Mouse (Mus musculus) midbrain, embryonic 14.5 days (tissue): ENCODE data around the gene Sort1. TPM values are rescaled to one million over a fixed set of nuclear protein-coding genes. Genes with fewer than 3 reads are reported as not detected.
"Not testable (repeated sequence)": the region's sequence is repeated elsewhere in the genome, so short reads cannot be mapped to it uniquely, and the experiment has no call there.

Experiments used
- ATAC-seq: fragments of 200-750 bp; cut with Nextera tagmentation; 2 replicates; pipeline ENCODE4 v1.8.0; 2017; ENCODE audit warnings: moderate number of reproducible peaks, moderate library complexity; ENCODE audit not compliant: low FRiP score, low TSS enrichment
- DNase-seq: peaks from one replicate; pipeline ENCODE4 v3.0.0-alpha.2; 2015
- H3K27ac ChIP-seq: fragments of 300-500 bp; sonication (generic); replicated peaks from 2 replicates; pipeline ENCODE4 v1.5.1; 2014; ENCODE audit warnings: mild to moderate bottlenecking, low read depth, low read length, moderate library complexity
- H3K27me3 ChIP-seq: fragments of 300-500 bp; sonication (generic); 2 replicates; pipeline ENCODE4 v1.6.1; 2014; ENCODE audit warnings: low read length, control low read depth, mixed read lengths; ENCODE audit not compliant: control insufficient read depth, insufficient read depth
- H3K36me3 ChIP-seq: fragments of 300-500 bp; sonication (generic); 2 replicates; pipeline ENCODE4 v1.6.1; 2014; ENCODE audit warnings: low read length, control low read depth; ENCODE audit not compliant: control insufficient read depth, insufficient read depth
- H3K4me1 ChIP-seq: fragments of 300-500 bp; sonication (generic); 2 replicates; pipeline ENCODE4 v1.6.1; 2014; ENCODE audit warnings: mild to moderate bottlenecking, antibody characterized with exemption, low read length, control low read depth; ENCODE audit not compliant: control insufficient read depth, insufficient read depth
- H3K4me2 ChIP-seq: fragments of 300-500 bp; sonication (generic); 2 replicates; pipeline ENCODE4 v1.6.1; 2014; ENCODE audit warnings: mild to moderate bottlenecking, low read length, moderate library complexity
- H3K4me3 ChIP-seq: fragments of 300-500 bp; sonication (generic); replicated peaks from 2 replicates; pipeline ENCODE4 v1.5.1; 2014; ENCODE audit warnings: low read depth, low read length
- H3K9ac ChIP-seq: fragments of 300-500 bp; sonication (generic); replicated peaks from 2 replicates; pipeline ENCODE4 v1.6.1; 2014; ENCODE audit warnings: mild to moderate bottlenecking, low read length, moderate library complexity
- H3K9me3 ChIP-seq: fragments of 300-500 bp; sonication (generic); 2 replicates; pipeline ENCODE4 v1.6.1; 2016; ENCODE audit warnings: low read length, control low read depth, mixed read lengths; ENCODE audit not compliant: control insufficient read depth
- WGBS: fragments of 180-500 bp; shearing (Covaris S2); extraction: QIAGEN DNeasy Blood & Tissue Kit; methylation state at CpG from one replicate; pipeline ENCODE4 v1.1.7; 2014; 5-methylcytosine and 5-hydroxymethylcytosine counted together
- polyA plus RNA-seq: library from polyadenylated mRNA; unstranded; fragments of >200 nt; fragmentation: Nextera tagmentation; extraction: Ambion mirVana; gene quantifications from 2 replicates; pipeline ENCODE4 v1.2.1, GENCODE M21; 2014

The Sort1 gene
- polyA plus RNA-seq, 1 experiment from 2014 or later, result 28.6 TPM

- H3K9me3 ChIP-seq, H3K27ac ChIP-seq, H3K4me1 ChIP-seq, H3K27me3 ChIP-seq, H3K4me3 ChIP-seq, ATAC-seq, H3K9ac ChIP-seq, DNase-seq, H3K4me2 ChIP-seq: not testable (repeated sequence)
- peaks cover 50% of the 10 kb centered on the region for H3K36me3 ChIP-seq
- WGBS, result 87% methylated on average over 5 of the region's 5 CpGs
These were observed 4.4 kb upstream of the Sort1 start for GRCm38 (mm10) chr3:108279495-108279894.

GRCm38 (mm10) chr3:108282401-108283240 is 1.3 kb upstream of the Sort1 start:
- Histone ChIP-seq H3K36me3 (peaks cover 19% of the 10 kb centered on the region), H3K27ac (peak overlapping the region; percentile 90), H3K4me1 (peaks cover 36% of the 10 kb centered on the region), H3K9ac (peak overlapping the region; percentile 97; the same call in 1 of the 2 replicates), H3K9me3 (no peaks in the 10 kb centered on the region), H3K4me3 (peak overlapping the region; percentile 95), H3K4me2 (peak overlapping the region; percentile 78), H3K27me3 (no peaks in the 10 kb centered on the region)
- ATAC-seq (no peak), DNase-seq (peak; percentile 88)
- 30% methylated on average over 12 of the region's 12 CpGs for WGBS

- no peaks in the 10 kb centered on the region for H3K27me3 ChIP-seq
- peak overlapping the region; percentile 90 for H3K27ac ChIP-seq
- peak overlapping the region; percentile 78 for H3K4me2 ChIP-seq
- WGBS, result 8% methylated on average over 6 of the region's 6 CpGs
- peaks cover 14% of the 10 kb centered on the region for H3K36me3 ChIP-seq
- H3K9me3 ChIP-seq, result no peaks in the 10 kb centered on the region
- ATAC-seq (no peak), DNase-seq (no peak)
- H3K4me1 ChIP-seq, result peaks cover 42% of the 10 kb centered on the region
- H3K9ac ChIP-seq, result peak overlapping the region; percentile 97
- H3K4me3 ChIP-seq, result peak overlapping the region; percentile 95
These were observed 681 bp upstream of the Sort1 start for GRCm38 (mm10) chr3:108283241-108283561.

- DNase-seq (no peak), ATAC-seq (no peak)
- Histone ChIP-seq H3K4me3 (peak overlapping the region; percentile 95), H3K36me3 (0 out of 2 replicates have a peak, but pooled peaks cover 1% of the 10 kb centered on the region), H3K27ac (no peak overlapping the region), H3K4me1 (peaks cover 53% of the 10 kb centered on the region), H3K27me3 (no peaks in the 10 kb centered on the region), H3K9ac (peak overlapping the region; percentile 97), H3K4me2 (peak overlapping the region; percentile 78), H3K9me3 (no peaks in the 10 kb centered on the region)
- 42% methylated on average over 4 of the region's 4 CpGs for WGBS
These were observed 1.3 kb downstream of the Sort1 start for GRCm38 (mm10) chr3:108285078-108285711.

- Histone ChIP-seq H3K9me3 (no peaks in the 10 kb centered on the region), H3K4me1 (peaks cover 60% of the 10 kb centered on the region), H3K27me3 (no peaks in the 10 kb centered on the region), H3K27ac (no peak overlapping the region), H3K4me2 (peak overlapping the region; percentile 78), H3K4me3 (no peak overlapping the region), H3K9ac (no peak overlapping the region; the same call in 1 of the 2 replicates), H3K36me3 (no peaks in the 10 kb centered on the region)
- WGBS, result 58% methylated on average over 14 of the region's 14 CpGs
- ATAC-seq (no peak), DNase-seq (no peak)
These were observed 3.0 kb downstream of the Sort1 start for GRCm38 (mm10) chr3:108286671-108287439.

- H3K9me3 ChIP-seq, result no peaks in the 10 kb centered on the region
- H3K36me3 ChIP-seq, result no peaks in the 10 kb centered on the region
- H3K4me3 ChIP-seq, result no peak overlapping the region
- peak overlapping the region; percentile 43 for H3K4me2 ChIP-seq
- DNase-seq (peak; percentile 60), ATAC-seq (no peak)
- H3K27ac ChIP-seq, result peak overlapping the region; percentile 57
- H3K27me3 ChIP-seq, result no peaks in the 10 kb centered on the region
- whole genome bisulfite sequencing, result 10% methylated on average over 17 of the region's 17 CpGs
- H3K4me1 ChIP-seq, result peaks cover 53% of the 10 kb centered on the region
- H3K9ac ChIP-seq, result peak overlapping the region; percentile 34; the same call in 1 of the 2 replicates
These were observed 4.2 kb downstream of the Sort1 start for GRCm38 (mm10) chr3:108287811-108288805.

GRCm38 (mm10) chr3:108289311-108290130 is 5.6 kb downstream of the Sort1 start:
- Histone ChIP-seq H3K4me1 (peaks cover 53% of the 10 kb centered on the region), H3K36me3 (no peaks in the 10 kb centered on the region)
- WGBS, result 86% methylated on average over 13 of the region's 13 CpGs

More at GRCm38 (mm10) chr3:108289311-108290130, 5.6 kb downstream of the Sort1 start:
- H3K9ac ChIP-seq, result no peak overlapping the region
- no peak overlapping the region for H3K27ac ChIP-seq
- no peak for DNase-seq
- H3K27me3 ChIP-seq, result no peaks in the 10 kb centered on the region
- H3K9me3 ChIP-seq, result no peaks in the 10 kb centered on the region
- no peak overlapping the region for H3K4me2 ChIP-seq
- no peak overlapping the region for H3K4me3 ChIP-seq
- no peak for ATAC-seq
